Mouse (Mus musculus) spleen, embryonic (tissue): ENCODE measurements at regions not wholly inside any gene's neighbourhood (a gene's known extent, or its start where the extent isn't known, plus 50 kb on each side); places are given as distances from the start of the nearest gene placed in this dataset.

Experiments
- CTCF ChIA-PET: fragments of 350-600 bp; sonication (Branson Sonifier 250); formaldehyde crosslinking; loops from one replicate; lab custom pipeline; 2022; lab: Charles Lee

- CTCF ChIA-PET: interaction anchor here (0.6 kb wide), 1 partner anchor 995 kb away, joined by 9 read pairs; no protein-coding TSS in a partner anchor
These were observed 1984.1 kb downstream of the Cntnap5b start for GRCm38 (mm10) chr1:101756525-101757191.

- CTCF ChIA-PET: interaction anchor here (0.6 kb wide), 1 partner anchor 996 kb away, joined by 9 read pairs; no protein-coding TSS in a partner anchor
These were observed 1984.6 kb downstream of the Cntnap5b start for GRCm38 (mm10) chr1:101757192-101757527.

GRCm38 (mm10) chr1:101805830-101806229 is 2033.3 kb downstream of the Cntnap5b start:
- CTCF ChIA-PET: no interaction called here
